Mouse (Mus musculus) c-Kit-negative CD71-positive TER-119-positive erythroid progenitor cells, embryonic 14.5 days (primary cell): ENCODE measurements at regions not wholly inside any gene's neighbourhood (a gene's known extent, or its start where the extent isn't known, plus 50 kb on each side); places are given as distances from the start of the nearest gene placed in this dataset.

Experiments
- DNase-seq: peaks from one replicate; pipeline ENCODE4 v3.0.0-alpha.2; 2013; ENCODE audit warnings: low read depth, low spot score

- no peak for DNase-seq
Measured at GRCm38 (mm10) chr16:57823329-57823728, 68.8 kb upstream of the Col8a1 start.

GRCm38 (mm10) chr16:57845416-57845815 is 90.9 kb upstream of the Col8a1 start:
- no peak for DNase-seq

DNA sequence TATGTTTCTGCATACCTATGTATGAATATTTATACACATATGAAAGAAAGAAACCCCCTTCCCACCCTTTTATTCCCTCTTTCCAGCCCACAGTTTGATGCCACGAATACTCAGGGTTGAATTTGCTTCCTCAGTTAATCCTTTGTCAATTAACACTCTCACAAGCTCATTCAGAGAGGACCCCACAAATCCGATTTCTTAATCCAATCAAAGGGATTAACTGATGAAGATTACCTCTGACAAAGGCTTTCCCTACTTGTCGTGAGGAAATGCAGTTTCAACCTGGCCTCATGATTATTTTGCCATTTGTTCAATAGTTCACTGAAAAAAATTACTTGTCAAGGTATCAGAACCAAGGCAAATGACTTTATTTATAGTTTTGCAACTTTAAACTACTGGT is 91.8 kb upstream of the Col8a1 start:
- DNase-seq, result no peak

DNA sequence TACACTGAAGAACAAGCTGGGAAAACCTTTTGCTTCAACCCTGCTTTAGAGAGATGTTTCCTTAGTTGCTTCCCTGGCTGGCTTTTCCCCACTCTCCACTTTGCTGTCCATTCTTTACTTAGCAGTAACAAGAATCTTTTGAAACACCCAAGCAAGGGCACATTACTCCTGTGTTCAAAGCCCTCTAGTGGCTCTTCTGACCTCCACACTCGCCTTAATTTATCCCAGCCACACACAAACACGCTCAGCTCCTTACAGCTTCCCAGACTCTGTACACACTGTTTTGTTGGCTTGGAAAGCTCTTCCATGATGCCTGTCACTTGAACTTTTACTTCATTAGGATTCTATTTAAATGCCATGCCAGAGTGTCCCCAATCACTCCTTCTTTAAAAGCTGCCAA is 97.3 kb upstream of the Col8a1 start:
- DNase-seq, result no peak

DNA sequence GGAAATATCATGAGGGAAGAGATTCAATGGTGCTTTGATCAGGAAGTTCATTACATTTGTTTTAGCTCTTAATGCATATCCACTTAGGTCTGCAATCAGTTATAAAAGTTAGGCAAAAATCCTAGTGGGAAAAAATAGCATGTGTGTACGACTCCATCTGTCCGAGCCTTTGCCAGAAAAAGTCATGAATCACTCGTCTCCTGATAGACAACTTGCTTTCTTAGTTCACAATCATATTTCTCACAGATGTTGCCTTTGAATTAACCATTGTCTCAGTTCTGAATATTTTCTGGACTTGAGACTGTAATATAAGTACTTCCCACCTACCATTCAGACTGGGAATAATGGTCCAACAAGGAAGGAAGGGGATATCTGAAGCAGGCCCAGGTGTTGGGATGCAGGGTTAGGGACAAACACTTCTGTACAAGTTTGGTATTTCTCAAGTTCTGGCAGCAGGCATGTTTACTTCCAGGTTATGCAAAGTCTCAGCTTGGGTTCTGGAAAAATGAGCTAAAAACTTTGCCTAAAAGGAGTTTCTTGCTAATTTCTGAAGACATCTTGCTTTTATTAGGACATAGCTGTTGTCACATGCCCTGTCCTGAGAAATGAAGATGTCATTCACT is 98.4 kb upstream of the Col8a1 start:
- no peak for DNase-seq

GRCm38 (mm10) chr16:57853751-57854150 is 99.2 kb upstream of the Col8a1 start:
- DNase-seq, result no peak

GRCm38 (mm10) chr16:57857071-57857470 is 102.5 kb upstream of the Col8a1 start:
- no peak for DNase-seq

DNA sequence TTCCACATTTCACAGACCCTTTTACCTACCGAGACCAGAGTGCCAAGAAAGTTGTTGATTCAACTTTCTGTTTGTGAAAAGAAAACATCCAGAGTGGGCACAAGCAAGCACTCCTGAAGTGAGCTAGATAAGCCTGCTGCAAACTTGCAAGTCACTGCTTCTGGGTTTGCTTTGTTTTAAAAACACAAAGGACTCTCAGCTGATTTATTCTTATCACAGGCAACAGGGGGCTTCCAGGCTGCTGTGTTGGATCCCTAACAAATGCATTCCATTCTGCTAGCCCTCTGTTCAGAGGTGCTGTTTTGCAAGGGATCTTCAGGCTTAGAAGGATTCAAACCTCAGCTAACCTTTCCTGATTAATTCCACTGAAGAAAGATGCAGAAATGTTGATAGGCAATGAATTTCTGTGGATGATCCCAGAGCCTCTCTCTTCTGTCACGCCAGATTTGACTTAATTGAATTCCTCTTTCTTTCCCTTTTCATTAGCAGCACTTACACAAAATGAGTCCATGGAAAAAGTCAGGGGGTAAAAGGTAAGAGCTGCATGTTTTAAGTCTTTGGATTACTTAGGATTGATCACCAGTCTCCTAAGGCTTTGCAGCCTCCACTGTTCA is 103.7 kb upstream of the Col8a1 start:
- DNase-seq, result no peak

- DNase-seq, result no peak
Measured at GRCm38 (mm10) chr16:57858765-57859201, 104.2 kb upstream of the Col8a1 start.

- DNase-seq, result no peak
Measured at GRCm38 (mm10) chr16:57863206-57863860, 108.8 kb upstream of the Col8a1 start.

- DNase-seq, result no peak
Measured at GRCm38 (mm10) chr16:57876857-57877256, 122.3 kb upstream of the Col8a1 start.

GRCm38 (mm10) chr16:57881575-57882094 is 127.1 kb upstream of the Col8a1 start:
- DNase-seq, result no peak

- DNase-seq, result no peak
Measured at GRCm38 (mm10) chr16:57888138-57888537, 133.6 kb upstream of the Col8a1 start.

GRCm38 (mm10) chr16:57888553-57888952 is 134.0 kb upstream of the Col8a1 start:
- no peak for DNase-seq

- no peak for DNase-seq
Measured at GRCm38 (mm10) chr16:57890135-57890534, 135.6 kb upstream of the Col8a1 start.

- DNase-seq, result no peak
Measured at GRCm38 (mm10) chr16:57893111-57893510, 138.6 kb upstream of the Col8a1 start.

GRCm38 (mm10) chr16:57893698-57894352 is 139.3 kb upstream of the Col8a1 start:
- DNase-seq, result no peak

DNA sequence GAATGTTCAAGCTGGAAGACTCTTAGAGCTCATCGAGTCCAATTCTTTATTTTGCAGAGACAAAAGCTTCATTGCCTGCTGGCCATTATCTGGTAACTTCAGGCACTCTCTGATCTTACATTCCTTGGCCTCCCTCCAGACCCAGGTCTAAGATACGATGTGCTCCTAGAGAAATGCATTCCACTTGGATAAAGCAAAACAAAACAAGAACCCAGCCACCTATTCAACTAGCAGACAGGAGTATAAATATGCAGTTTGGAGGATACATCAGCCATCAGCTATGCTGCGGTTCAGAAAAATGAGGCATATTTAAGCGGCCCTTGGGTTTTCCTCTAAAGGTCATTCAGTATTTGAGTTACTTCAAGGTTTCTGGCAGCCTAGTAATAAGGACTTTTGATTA is 146.5 kb upstream of the Col8a1 start:
- DNase-seq, result no peak

DNA sequence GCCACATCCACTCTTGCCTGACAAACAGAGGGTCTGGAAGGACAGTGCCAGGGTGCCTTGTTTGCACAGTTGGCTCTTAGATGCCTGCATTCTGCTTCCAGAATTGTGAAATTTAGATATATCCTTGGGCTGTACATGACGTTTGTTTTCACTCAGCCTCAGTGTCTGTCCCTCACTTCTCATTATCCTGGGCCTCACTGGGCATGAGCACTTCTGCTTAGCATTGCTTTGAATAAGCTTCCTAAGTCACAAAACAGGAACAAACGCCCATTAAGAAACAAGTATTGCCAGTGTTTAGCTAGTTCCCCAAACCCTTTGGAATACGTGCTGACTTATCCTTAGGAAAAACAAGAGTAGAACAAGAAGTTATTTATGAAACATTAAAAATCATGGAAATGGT is 148.0 kb upstream of the Col8a1 start:
- no peak for DNase-seq

DNA sequence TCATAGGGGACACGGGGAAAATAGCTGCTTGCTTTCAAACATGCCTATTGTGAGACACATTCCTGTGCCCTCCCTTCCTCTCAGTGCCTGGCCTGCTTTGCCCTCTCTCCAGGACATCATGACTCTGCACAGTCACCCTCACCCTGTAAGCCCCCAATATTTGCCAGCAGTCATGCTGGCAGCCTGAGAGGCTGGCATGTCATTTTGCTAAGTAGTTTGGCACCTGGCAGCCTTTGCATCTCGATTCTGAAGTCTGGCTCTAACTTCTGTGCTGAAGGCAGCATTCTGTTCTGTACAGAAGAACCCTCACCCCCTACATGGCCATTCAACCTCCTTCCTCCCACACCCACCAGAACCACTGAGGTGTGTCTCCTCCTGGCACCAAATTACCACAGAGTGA is 157.5 kb upstream of the Col8a1 start:
- DNase-seq, result no peak

GRCm38 (mm10) chr16:57914506-57914905 is 160.0 kb upstream of the Col8a1 start:
- DNase-seq, result no peak

GRCm38 (mm10) chr16:57915451-57915850 is 160.9 kb upstream of the Col8a1 start:
- no peak for DNase-seq
